Mouse (Mus musculus) hematopoietic stem cell, adult 5-6 weeks (primary cell): ENCODE data around the gene Prkn. TPM values are rescaled to one million over a fixed set of nuclear protein-coding genes. Genes with fewer than 3 reads are reported as not detected.

Source experiments
- ATAC-seq, 2 experiments: fragments of 125-278 bp in 1 of 2; replicated peaks in 1 of 2; 2 replicates each; pipeline ENCODE4 v1.8.0; 2016 to 2017; ENCODE audit warnings: inconsistent platforms in 2 of 2, mild to moderate bottlenecking in 2 of 2, moderate number of reproducible peaks in 2 of 2, low read depth in 1 of 2, moderate TSS enrichment in 1 of 2; ENCODE audit not compliant: low FRiP score in 2 of 2, poor library complexity in 2 of 2, severe bottlenecking in 2 of 2, insufficient read depth in 1 of 2, low TSS enrichment in 1 of 2
- total RNA-seq: library from RNA; stranded (forward); fragments of 172-1452, 232-1000 nt; gene quantifications from 2 replicates; pipeline ENCODE4 v1.2.3, GENCODE M21; 2017

Gene Prkn
- total RNA-seq, 1 experiment from 2014 or later = 5.0 TPM

DNA sequence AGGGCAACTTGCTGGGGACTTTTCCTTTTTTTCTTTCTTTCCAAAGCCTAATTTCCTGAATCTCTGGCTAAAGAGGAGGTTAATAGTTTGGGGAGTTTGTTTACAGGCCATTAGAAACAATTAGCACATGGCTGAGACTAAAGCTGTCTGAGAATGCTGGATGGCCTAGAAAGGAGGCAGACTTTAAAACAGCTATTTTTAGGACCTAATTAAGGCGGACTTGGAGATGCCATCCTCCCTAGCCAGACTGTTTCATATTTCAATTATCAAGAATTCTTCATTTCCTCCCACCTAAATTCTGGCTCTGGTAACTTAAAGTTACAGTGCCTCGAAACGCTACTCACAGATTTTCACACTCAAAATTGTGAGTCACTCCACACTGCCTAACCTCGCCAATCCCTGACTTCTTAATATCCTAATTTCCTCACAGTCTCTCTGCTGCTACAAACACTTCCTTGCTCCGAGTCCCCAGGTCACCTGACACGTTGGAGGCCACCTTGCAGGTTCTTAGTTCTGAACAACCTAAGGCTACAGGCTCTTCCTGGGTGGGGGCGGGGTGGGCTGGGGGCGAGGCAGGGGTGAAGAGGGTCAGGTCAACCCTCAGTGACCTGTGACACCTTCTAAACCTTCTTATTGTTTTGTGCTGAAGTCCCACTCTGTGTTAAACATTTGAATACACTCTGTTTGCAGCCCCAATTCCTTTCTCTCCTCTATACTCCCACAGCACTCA lies 674.0 kb downstream of the Prkn start:
- no peak for ATAC-seq

DNA sequence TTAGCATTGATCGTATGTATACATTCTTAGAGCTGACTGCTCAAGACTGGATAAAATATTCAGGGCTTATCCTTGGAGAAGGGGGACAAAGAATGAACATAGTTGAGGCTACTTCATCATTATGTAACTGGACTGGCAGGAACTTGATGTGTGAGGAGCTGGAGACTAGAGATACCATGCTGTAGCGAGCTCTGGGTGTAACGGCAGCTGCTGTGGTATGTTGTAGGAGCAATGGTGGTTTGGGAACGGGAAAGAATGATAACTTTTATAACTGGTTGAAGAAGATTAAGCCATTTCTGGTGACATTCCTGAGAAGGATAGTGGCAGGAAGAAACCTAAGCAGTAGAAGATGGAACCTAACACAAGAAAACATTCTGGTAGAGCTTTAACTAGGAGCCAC lies 675.4 kb downstream of the Prkn start:
- ATAC-seq = no peak

DNA sequence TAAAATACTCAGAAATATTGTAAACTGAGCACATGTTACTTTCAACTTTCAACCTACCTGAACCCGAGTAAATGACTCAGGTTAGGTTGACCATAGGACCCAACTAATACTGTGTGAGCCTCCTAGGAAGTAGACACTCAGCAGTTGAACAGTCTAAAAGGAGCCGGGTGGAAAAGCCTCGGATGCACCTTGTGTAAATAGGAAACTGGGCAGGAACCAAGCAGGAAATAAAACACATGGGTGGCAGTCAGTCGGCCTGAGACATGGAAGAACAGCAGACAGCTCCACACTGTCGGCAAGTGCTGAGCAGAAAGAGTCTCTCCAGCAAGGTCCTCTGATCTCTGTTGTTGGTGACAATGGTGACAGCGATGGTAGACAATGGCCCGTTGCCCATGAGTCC lies 676.0 kb downstream of the Prkn start:
- no peak for ATAC-seq

DNA sequence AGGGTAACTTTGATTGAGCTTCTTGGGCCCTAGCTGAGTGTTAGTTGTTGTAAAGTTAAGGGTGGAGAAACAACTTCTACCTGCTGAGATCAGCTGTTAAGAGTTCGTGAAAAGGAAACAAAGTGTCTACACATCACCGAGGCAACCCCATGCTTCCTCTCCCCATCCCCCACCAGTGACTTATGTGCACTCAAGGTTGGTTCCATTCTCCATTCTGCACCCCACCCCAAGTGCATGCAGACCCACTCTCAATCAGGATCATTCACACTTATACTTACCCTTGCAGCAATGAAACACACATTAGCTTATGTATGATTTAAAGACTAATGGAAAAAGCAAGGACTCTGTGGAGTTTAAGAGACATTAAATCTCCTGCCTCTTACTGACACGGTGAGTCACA lies 691.9 kb downstream of the Prkn start:
- no peak for ATAC-seq

DNA sequence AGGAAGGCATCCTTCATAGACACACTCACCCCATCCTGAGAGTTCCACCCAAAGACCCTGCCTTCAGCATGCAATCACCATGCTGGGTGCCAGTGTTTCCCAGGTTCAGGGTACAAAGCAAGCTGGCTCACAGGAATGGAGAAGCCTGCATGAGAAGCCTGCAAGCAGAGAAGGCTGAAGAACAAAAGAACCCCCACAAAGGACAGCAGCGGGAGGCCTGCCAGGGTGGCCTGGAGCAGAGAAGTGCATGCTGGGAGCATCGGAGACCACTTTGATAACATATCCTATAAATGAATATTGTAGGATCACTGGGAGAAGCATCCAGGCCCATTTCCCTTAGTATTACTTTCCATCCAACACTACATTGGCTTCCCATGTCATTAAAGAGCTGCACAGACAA lies 692.6 kb downstream of the Prkn start:
- no peak for ATAC-seq

DNA sequence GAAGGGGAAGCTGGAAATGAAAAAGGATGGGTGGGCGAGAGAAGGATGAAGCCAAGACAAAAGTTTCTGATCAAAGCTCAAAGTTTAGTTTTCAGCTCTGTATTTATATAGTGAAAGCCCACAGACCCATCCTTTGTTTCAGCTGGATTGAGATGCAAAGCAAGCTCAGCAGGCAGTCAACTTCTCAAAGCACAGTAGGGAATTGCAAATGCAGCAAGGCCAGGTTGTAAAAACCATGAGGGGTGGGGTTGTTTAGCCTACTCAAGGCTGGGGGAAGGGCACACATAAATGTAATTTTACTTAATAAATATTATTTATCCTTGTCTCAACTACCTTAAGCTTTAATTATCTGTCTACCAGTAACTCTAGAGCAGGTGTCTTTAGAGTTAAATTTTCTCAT lies 693.7 kb downstream of the Prkn start:
- ATAC-seq = no peak

DNA sequence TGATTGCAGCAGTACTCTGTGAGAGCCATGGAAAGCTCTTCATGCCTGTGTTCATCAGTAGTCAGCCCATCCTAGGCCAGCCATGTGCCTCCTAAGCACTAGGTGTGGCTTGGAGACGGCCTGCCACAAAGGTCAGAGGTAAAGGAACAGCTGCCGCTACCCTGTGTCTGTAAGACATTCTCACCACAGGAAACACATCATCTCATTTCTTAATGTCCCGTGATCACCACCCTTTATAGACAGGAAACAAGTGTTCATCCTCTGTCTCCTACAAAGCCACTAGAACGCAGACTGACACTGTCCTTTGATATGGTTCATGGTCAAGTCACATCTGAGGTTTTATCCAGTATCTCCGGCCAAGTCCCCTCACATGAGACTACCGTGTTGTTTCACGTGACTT lies 698.6 kb downstream of the Prkn start:
- no peak for ATAC-seq

DNA sequence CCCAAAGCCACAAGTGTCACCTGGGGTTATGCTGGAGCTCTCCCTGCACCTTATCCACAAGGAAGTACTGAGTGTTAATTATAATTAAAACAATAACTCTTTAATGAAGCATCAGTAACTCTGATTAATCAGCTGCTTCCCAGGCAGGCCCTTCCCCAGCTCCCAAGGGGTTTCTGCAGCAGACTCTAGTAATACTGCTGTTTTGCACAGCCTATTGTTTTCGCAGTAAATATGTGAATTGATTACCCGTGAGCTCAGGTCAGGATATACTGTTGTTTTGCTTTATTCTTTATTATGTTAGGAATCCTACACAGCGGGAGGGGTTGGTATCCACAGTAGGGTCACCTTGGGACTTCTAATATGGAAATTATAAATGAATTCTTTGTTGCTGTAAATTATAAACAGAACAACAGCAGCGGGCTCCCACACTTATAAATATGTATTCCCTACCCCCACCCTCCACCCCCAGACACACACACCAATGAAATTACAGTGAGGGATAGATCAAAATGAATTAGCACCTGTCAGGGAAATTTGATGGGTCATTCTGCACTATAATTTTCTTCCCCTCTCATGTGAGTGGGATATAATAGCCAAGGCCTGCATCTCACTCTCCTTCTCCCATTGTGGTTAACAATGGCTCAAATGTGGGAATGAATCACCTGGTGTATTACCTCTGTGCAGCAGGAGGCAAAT lies 701.9 kb downstream of the Prkn start:
- ATAC-seq = no peak

DNA sequence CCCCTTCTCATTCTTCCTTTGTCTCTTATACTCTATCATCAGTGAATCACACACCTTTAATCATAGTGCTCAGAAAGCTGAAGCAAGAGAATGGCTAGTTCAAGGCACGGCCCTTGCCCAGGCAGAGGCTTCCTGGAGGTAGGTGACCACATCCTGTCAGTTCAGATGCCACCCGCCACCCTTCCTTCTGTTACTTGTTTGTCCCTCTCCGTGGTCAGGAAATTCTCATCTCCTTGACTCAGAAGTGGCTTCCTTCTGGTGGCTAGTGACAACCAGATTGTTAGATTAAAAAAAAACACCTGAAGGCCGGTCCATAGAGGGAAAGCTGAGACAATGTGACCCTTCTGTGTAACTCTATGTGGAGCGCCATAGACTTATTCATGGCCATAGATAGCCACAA lies 710.4 kb downstream of the Prkn start:
- ATAC-seq = peak; percentile 80 to 86

DNA sequence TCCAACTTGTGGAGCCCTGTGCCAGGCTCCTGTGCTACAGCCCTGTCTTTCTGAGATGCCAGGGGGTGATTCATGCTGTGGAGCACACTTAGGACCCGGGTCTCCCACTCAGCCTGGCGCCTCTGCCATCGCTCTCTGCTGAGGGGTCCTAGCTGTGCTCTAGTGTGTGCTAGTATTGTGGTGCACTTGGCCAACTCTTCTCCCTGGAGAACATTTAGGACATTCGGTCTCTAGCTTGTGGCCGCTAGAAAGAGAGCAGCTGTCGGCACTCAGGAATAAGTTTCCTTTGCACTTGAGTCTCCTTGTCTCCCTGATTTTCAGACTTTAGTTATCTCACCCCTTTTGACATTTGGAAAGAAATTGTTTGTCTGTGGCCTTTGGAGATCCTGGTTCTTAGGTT lies 725.5 kb downstream of the Prkn start:
- no peak for ATAC-seq

DNA sequence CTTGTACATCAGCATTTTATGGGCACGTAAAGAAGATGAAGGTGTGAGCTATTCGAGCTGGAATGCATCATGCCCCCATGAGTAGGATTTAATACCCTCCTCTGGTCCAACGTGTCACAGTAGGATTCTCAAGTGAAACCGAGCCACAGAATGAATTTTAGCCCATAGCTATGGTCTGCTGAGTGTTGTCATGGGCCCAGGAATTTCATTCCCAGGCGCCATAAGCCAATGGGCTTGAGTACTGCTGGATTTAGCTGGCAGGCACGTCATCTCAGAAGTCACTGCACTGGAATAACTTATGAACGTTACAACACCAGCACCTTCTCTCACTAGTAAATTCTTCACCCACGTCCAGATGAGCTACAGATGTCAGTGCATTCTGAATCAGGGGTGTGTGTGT lies 730.2 kb downstream of the Prkn start:
- no peak for ATAC-seq

DNA sequence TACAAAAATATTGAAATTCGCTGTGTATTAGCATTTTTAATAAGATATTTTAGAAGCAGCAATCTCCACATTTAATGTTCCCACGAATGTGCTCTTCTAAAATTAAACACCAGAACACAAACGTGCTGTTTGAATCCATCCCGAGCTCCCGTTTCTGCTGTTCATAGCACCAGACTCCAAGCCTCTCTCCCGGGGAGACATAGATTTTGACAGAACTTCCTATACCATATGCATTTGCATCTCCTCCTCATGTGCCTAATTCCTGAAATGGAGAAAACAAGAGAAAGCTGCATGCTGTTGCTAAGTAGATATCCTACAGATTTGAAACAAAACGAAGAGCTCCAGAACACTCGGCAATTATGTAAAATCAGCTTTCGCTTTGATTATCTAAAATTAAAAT lies 733.5 kb downstream of the Prkn start:
- no peak for ATAC-seq

DNA sequence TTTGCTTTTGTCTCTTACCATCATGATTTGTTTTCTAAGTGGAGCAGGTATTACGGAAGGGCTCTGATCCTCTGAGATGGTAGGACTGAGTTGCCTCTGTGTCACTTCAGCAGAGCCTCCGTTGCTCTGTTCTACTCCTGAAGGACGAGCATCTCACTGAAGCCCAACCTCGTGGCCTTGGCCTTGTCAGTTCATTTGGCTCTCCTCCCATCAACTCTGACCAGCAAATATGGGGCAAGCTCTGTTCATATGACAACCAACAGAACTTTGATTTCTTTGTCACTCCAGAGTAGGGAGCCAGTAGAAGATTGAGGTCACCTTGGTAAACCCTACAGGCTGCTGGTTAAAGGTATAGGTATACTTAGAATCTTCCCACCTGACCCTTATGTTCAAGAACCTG lies 745.3 kb downstream of the Prkn start:
- no peak for ATAC-seq

DNA sequence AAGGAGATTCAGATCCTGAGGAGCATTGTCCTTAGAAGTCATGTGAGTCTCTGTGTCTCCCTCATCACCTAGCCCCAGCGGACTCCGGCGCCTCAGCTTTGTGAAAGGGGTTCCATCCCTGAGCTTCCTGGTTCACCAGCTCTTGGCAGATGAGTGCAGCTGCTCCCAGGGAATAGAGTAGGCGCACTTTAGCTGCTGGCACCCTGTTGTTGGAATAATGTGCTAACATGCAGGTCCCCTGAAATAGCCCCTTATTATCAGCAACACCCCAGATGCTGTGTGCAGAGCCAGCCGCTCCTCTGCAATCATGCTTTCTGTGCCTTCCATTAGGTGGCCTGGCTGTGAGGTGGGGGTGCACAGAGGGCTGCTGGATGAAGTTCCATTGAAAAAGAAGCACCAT lies 767.7 kb downstream of the Prkn start:
- no peak for ATAC-seq

DNA sequence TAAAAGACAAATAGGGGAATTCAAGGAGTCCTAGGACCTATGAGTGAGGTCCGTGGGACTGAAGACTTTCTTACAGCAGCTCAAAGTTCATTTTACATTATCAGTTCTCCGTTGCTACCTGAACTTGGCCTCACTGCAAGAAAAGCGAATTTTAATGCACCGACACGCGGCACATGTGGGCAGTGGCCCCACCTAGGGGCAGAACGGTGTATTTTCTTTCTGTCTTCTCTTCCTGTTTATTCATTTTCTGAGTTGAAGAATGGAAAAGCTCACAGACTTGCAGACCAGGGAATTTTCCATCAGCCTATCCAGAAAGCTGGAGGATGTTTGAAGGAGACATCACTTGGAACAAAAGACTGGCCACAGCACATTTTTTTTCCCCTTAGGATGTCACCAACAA lies 771.3 kb downstream of the Prkn start:
- ATAC-seq = peak; percentile 66 to 70

DNA sequence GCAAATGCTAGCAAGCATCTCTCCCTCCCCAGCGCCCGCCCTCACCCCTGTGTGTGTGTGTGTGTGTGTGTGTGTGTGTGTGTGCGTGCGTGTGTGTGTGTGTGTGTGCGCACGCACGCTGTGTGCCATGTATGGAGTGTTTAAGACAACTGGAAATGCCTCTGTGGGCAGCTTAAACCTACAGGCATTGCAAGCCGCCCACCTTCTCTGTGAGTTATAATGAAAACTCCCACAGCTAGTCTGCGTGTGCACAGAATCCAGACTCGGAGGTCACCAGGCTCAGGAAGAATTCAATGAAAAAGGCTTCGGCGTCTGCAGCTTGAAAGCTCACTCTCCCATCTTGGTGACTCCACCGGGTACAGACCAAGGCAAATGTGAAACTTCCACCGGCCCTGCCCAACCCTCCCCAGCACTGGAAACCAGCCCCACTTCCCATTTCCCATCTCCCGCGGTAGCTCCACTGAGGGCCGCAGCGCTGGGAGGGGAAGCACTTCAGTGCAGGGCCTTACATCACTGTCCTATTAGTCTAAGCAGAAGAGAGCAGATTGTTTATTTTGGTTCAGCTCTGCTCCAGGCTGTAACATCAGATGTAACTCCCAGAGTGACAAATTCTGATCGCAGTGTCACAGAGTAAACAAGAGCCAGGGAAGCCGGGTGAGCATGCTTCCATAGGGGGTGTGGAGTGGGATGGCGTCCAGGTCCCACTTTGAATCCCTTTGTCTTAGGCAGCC lies 772.8 kb downstream of the Prkn start:
- ATAC-seq = no peak; a peak in 1 of 4 replicates

DNA sequence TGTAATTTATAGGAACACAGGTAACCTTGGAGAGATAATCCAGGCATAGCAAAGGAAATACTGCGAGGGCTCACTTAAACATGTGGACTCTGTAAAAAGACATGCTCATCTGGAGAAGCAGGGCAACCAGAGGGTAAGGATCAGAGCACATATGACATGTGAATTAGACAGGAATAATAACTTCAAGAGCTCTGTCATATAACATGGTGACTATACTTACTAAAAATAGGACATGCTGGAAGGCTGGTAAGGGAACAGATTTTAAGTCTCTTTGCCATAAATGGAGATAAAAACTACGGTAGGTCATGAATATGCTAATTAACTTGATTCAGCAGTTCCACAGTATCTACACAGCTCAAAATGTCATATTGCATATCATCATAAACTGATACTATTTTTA lies 777.4 kb downstream of the Prkn start:
- ATAC-seq = no peak

DNA sequence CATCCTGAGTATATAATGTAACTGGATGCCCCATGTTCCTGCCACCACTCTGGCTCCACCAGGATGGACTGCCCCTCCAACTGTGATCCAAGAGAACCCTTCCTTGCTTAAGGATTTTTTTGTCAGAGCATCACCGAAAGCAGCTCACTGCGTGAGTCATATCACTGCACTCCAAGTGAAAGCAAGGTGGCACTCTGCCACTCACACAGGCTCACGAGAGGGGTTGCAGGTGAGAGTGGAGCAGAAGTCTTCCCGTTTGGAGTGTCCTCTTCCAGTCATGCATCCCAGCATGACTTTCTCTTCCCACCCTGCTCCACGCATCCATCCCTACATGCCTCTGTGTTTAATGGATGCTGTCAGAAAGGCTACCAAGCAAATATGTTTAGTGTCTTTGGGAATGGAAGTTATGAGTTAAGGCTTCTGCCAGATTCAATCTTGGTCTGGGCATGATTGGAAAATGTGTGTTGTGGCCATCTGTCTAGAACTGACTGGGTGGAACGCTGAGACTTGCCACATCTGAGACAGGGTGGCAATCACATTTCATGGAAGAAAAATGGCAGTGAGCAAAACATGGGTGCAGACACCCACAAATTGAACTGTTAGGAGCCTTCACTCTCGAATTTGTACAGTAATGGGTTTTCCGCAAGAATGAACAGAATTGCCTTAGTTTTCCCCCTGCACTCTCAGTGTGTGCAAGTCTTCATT lies 778.9 kb downstream of the Prkn start:
- ATAC-seq = no peak
